In genomic region chr2:4490845-4491244, GRCm38 (mm10) we compare ENCODE assay signal across 13 mouse cellular contexts.
DNase-seq lines count a peak whose midpoint lies in the region; ATAC-seq and TF ChIP-seq lines count a peak whose summit lies in the region.
"Had no signal": no experiment of that assay in that cellular context is flagged by ENCODE, and none has a peak within 500 bp of the region (broad histone marks: within the 10 kb centered on the region; RNA-seq: fewer than 3 reads in every experiment).

No protein-coding gene starts in this region.

- POLR2A ChIA-PET in Patski (lab: Charles Lee) = no interaction called here

- peak; percentile 32; the same call in 1 of the 2 replicates for ATAC-seq in hindbrain, embryonic 13.5 days (ENCODE audit: low FRiP score)
- no peak for ATAC-seq in hindbrain, embryonic 11.5 days (ENCODE audit: low FRiP score)
- peak; percentile 77 for ATAC-seq in Patski
- ATAC-seq in hindbrain, embryonic 16.5 days = peak; percentile 34; the same call in 1 of the 2 replicates
- ATAC-seq in megakaryocyte-erythroid progenitor cell, adult 5-6 weeks (replicated peaks; ENCODE audit: low FRiP score, low TSS enrichment, poor library complexity, severe bottlenecking) = no peak
- ATAC-seq: intestine, embryonic 15.5 days had no signal

- in situ Hi-C loops in Patski (cut with MboI; ENCODE audit: low pct_unique_long_range_greater_than_20kb) = loop anchor here (5.0 kb wide), 1 partner anchor 674 kb away; no protein-coding TSS in a partner anchor

- peak; percentile 47 to 71 for DNase-seq in adrenal gland, adult (ENCODE audit: inconsistent age in 2 of 2, low spot score in 1 of 2)
- no peak for DNase-seq in adrenal gland, postnatal 4 days (ENCODE audit: low spot score in 2 of 2)
- DNase-seq in hindbrain, embryonic 11.5 days (ENCODE audit: low spot score) = no peak
- DNase-seq in Patski (ENCODE audit: low read depth, low spot score) = no peak
- DNase-seq in yolk sac, embryonic 10.5 days (ENCODE audit: low spot score) = no peak
- DNase-seq: cerebellum, adult 9-10 months; thymus, postnatal 36 days had no signal

- H3K9ac ChIP-seq in hindbrain, embryonic 13.5 days = 0 out of 2 replicates have a peak overlapping the region, but pooled peaks have one; percentile 3
- no peak overlapping the region for H3K9ac ChIP-seq in hindbrain, embryonic 11.5 days (ENCODE audit: low read depth, low read length)
- no peak overlapping the region; the same call in 1 of the 2 replicates for H3K9ac ChIP-seq in hindbrain, embryonic 16.5 days (ENCODE audit: low read depth, low read length)
- H3K9ac ChIP-seq: intestine, embryonic 15.5 days; liver, embryonic 15.5 days had no signal

- H3K4me3 ChIP-seq in hindbrain, embryonic 13.5 days = no peak overlapping the region
- H3K4me3 ChIP-seq in hindbrain, embryonic 11.5 days (ENCODE audit: low read depth, low read length) = no peak overlapping the region
- H3K4me3 ChIP-seq in hindbrain, embryonic 16.5 days (ENCODE audit: low read length) = no peak overlapping the region
- H3K4me3 ChIP-seq: erythroblast, embryonic 14.5 days; intestine, embryonic 15.5 days; liver, embryonic 15.5 days had no signal

- no peaks in the 10 kb centered on the region for H3K9me3 ChIP-seq in hindbrain, embryonic 13.5 days
- H3K9me3 ChIP-seq in hindbrain, embryonic 11.5 days (ENCODE audit: control insufficient read depth, low read length) = no peaks in the 10 kb centered on the region
- H3K9me3 ChIP-seq in hindbrain, embryonic 16.5 days (ENCODE audit: control insufficient read depth, low read length) = no peaks in the 10 kb centered on the region
- H3K9me3 ChIP-seq: intestine, embryonic 15.5 days; liver, embryonic 15.5 days had no signal

- TF ChIP-seq CTCF in Patski (IDR thresholded peaks at IDR 0.05) = no peak

- H3K36me3 ChIP-seq in hindbrain, embryonic 13.5 days = peaks cover 10% of the 10 kb centered on the region; the same call in 1 of the 2 replicates
- H3K36me3 ChIP-seq in hindbrain, embryonic 11.5 days (ENCODE audit: control insufficient read depth, insufficient read depth, low read length) = no peaks in the 10 kb centered on the region
- no peaks in the 10 kb centered on the region for H3K36me3 ChIP-seq in hindbrain, embryonic 16.5 days (ENCODE audit: control insufficient read depth, insufficient read depth, low read length)
- H3K36me3 ChIP-seq: intestine, embryonic 15.5 days; liver, embryonic 15.5 days had no signal

- peak overlapping the region; percentile 78 for H3K27ac ChIP-seq in hindbrain, embryonic 13.5 days
- no peak overlapping the region for H3K27ac ChIP-seq in hindbrain, embryonic 11.5 days (ENCODE audit: low read depth, low read length)
- peak overlapping the region; percentile 40; the same call in 1 of the 2 replicates for H3K27ac ChIP-seq in hindbrain, embryonic 16.5 days (ENCODE audit: low read depth, low read length)
- H3K27ac ChIP-seq: intestine, embryonic 15.5 days; liver, embryonic 15.5 days had no signal

- 44% methylated on average over 5 of the region's 5 CpGs for WGBS in hindbrain, embryonic 13.5 days
- WGBS in hindbrain, embryonic 11.5 days = 84% methylated on average over 5 of the region's 5 CpGs
- 26% methylated on average over 5 of the region's 5 CpGs for WGBS in hindbrain, embryonic 16.5 days

- CTCF ChIA-PET in Patski (lab: Charles Lee) = interaction anchor here (0.9 to 3.6 kb wide), 11 partner anchors 9 to 674 kb away, joined by 3 to 24 read pairs (median 4); no protein-coding TSS in a partner anchor

- peaks cover 71% of the 10 kb centered on the region for H3K4me1 ChIP-seq in hindbrain, embryonic 13.5 days (replicated peaks)
- H3K4me1 ChIP-seq in hindbrain, embryonic 11.5 days (replicated peaks; ENCODE audit: control insufficient read depth, insufficient read depth, low read length) = no peaks in the 10 kb centered on the region; the same call in 1 of the 2 replicates
- H3K4me1 ChIP-seq in hindbrain, embryonic 16.5 days (ENCODE audit: control insufficient read depth, insufficient read depth, low read depth, low read length) = peaks cover 35% of the 10 kb centered on the region

- H3K27me3 ChIP-seq in hindbrain, embryonic 13.5 days = no peaks in the 10 kb centered on the region
- no peaks in the 10 kb centered on the region for H3K27me3 ChIP-seq in hindbrain, embryonic 11.5 days (ENCODE audit: control insufficient read depth, insufficient read depth, low read length)
- H3K27me3 ChIP-seq in Patski = no peaks in the 10 kb centered on the region
- no peaks in the 10 kb centered on the region for H3K27me3 ChIP-seq in hindbrain, embryonic 16.5 days (replicated peaks; ENCODE audit: control insufficient read depth, insufficient read depth, low read length)
- H3K27me3 ChIP-seq: intestine, embryonic 15.5 days; liver, embryonic 15.5 days had no signal

- H3K4me2 ChIP-seq in hindbrain, embryonic 13.5 days = no peak overlapping the region
- no peak overlapping the region for H3K4me2 ChIP-seq in hindbrain, embryonic 11.5 days (replicated peaks; ENCODE audit: low read depth, low read length)
- no peak overlapping the region for H3K4me2 ChIP-seq in hindbrain, embryonic 16.5 days (ENCODE audit: low read length)
- H3K4me2 ChIP-seq: intestine, embryonic 15.5 days; liver, embryonic 15.5 days had no signal

Comparison
In these comparisons a context has a peak if more than half of its experiments do, and no peak if none do; other contexts are left out.
1. DNase-seq: peak in adrenal gland, adult (2 of 2); none in adrenal gland, postnatal 4 days (0 of 2), hindbrain, embryonic 11.5 days (single experiment), Patski (single experiment) and yolk sac, embryonic 10.5 days (single experiment).
2. ATAC-seq: peak in hindbrain, embryonic 13.5 days (single experiment), Patski (single experiment) and hindbrain, embryonic 16.5 days (single experiment); none in hindbrain, embryonic 11.5 days (single experiment) and megakaryocyte-erythroid progenitor cell, adult 5-6 weeks (single experiment).